Mouse (Mus musculus): ENCODE results near the gene Cyp4f15. TPM values are rescaled to one million over a fixed set of nuclear protein-coding genes. Genes with fewer than 3 reads are reported as not detected.
"Not testable (repeated sequence)": the region's sequence is repeated elsewhere in the genome, so short reads cannot be mapped to it uniquely, and the experiment has no call there.

The Cyp4f15 gene
- polyA plus RNA-seq, 1 experiment from 2014 or later: not detected

GRCm38 (mm10) chr17:32722771-32723170 is 37.3 kb downstream of the Cyp4f15 start:
- WGBS: 72% methylated on average over 7 of the region's 7 CpGs
- no peak for ATAC-seq (ENCODE audit: insufficient number of reproducible peaks, insufficient read depth, low FRiP score, low read depth)
- H3K4me1 ChIP-seq (ENCODE audit: control insufficient read depth in 2 of 2, insufficient read depth in 2 of 2, low read length in 2 of 2): no peaks in the 10 kb centered on the region

GRCm38 (mm10) chr17:32726360-32726759 is 40.9 kb downstream of the Cyp4f15 start:
- not testable (repeated sequence) for H3K9me3 ChIP-seq (ENCODE audit: control insufficient read depth, low read length); H3K4me3 ChIP-seq (ENCODE audit: control insufficient read depth in 1 of 2, insufficient read depth in 1 of 2, low read depth in 1 of 2, low read length in 2 of 2); H3K4me2 ChIP-seq (ENCODE audit: low read length); H3K36me3 ChIP-seq (ENCODE audit: control insufficient read depth, insufficient read depth, low read length); H3K4me1 ChIP-seq (ENCODE audit: control insufficient read depth in 2 of 2, insufficient read depth in 2 of 2, low read length in 2 of 2); H3K27me3 ChIP-seq (ENCODE audit: control insufficient read depth, insufficient read depth, low read length); H3K27ac ChIP-seq (replicated peaks in 1 of 2; ENCODE audit: control insufficient read depth in 1 of 2, insufficient read depth in 1 of 2, low read depth in 2 of 2, low read length in 2 of 2); H3K9ac ChIP-seq (ENCODE audit: low read length); ATAC-seq (ENCODE audit: insufficient number of reproducible peaks, insufficient read depth, low FRiP score, low read depth)

More at GRCm38 (mm10) chr17:32722771-32723170, 37.3 kb downstream of the Cyp4f15 start:
- no peak overlapping the region for H3K4me3 ChIP-seq (ENCODE audit: control insufficient read depth in 1 of 2, insufficient read depth in 1 of 2, low read depth in 1 of 2, low read length in 2 of 2)
- H3K27me3 ChIP-seq (ENCODE audit: control insufficient read depth, insufficient read depth, low read length): no peaks in the 10 kb centered on the region
- no peak overlapping the region for H3K9ac ChIP-seq (ENCODE audit: low read length)
- no peaks in the 10 kb centered on the region; the same call in 1 of the 2 replicates for H3K9me3 ChIP-seq (ENCODE audit: control insufficient read depth, low read length)
- no peaks in the 10 kb centered on the region for H3K36me3 ChIP-seq (ENCODE audit: control insufficient read depth, insufficient read depth, low read length)
- H3K27ac ChIP-seq (replicated peaks in 1 of 2; ENCODE audit: control insufficient read depth in 1 of 2, insufficient read depth in 1 of 2, low read depth in 2 of 2, low read length in 2 of 2): no peak overlapping the region
- no peak overlapping the region for H3K4me2 ChIP-seq (ENCODE audit: low read length)

- no peaks in the 10 kb centered on the region for H3K4me1 ChIP-seq (ENCODE audit: control insufficient read depth in 2 of 2, insufficient read depth in 2 of 2, low read length in 2 of 2)
- ATAC-seq (ENCODE audit: insufficient number of reproducible peaks, insufficient read depth, low FRiP score, low read depth): no peak
- H3K9ac ChIP-seq (ENCODE audit: low read length): no peak overlapping the region
- H3K27me3 ChIP-seq (ENCODE audit: control insufficient read depth, insufficient read depth, low read length): no peaks in the 10 kb centered on the region
- 77% methylated on average over 3 of the region's 3 CpGs for WGBS
- H3K4me3 ChIP-seq (ENCODE audit: control insufficient read depth in 1 of 2, insufficient read depth in 1 of 2, low read depth in 1 of 2, low read length in 2 of 2): no peak overlapping the region
- H3K27ac ChIP-seq (replicated peaks in 1 of 2; ENCODE audit: control insufficient read depth in 1 of 2, insufficient read depth in 1 of 2, low read depth in 2 of 2, low read length in 2 of 2): no peak overlapping the region
- H3K9me3 ChIP-seq (ENCODE audit: control insufficient read depth, low read length): peaks cover 6% of the 10 kb centered on the region; the same call in 1 of the 2 replicates
- no peak overlapping the region for H3K4me2 ChIP-seq (ENCODE audit: low read length)
- no peaks in the 10 kb centered on the region for H3K36me3 ChIP-seq (ENCODE audit: control insufficient read depth, insufficient read depth, low read length)
Measured at GRCm38 (mm10) chr17:32729029-32729428, 43.6 kb downstream of the Cyp4f15 start.

GRCm38 (mm10) chr17:32738406-32738805 is 53.0 kb downstream of the Cyp4f15 start:
- Histone ChIP-seq H3K4me2 (ENCODE audit: low read length) (no peak overlapping the region), H3K36me3 (ENCODE audit: control insufficient read depth, insufficient read depth, low read length) (no peaks in the 10 kb centered on the region), H3K27me3 (ENCODE audit: control insufficient read depth, insufficient read depth, low read length) (no peaks in the 10 kb centered on the region), H3K4me3 (ENCODE audit: control insufficient read depth in 1 of 2, insufficient read depth in 1 of 2, low read depth in 1 of 2, low read length in 2 of 2) (no peak overlapping the region), H3K9ac (ENCODE audit: low read length) (no peak overlapping the region), H3K4me1 (ENCODE audit: control insufficient read depth in 2 of 2, insufficient read depth in 2 of 2, low read length in 2 of 2) (no peaks in the 10 kb centered on the region), H3K9me3 (ENCODE audit: control insufficient read depth, low read length) (no peaks in the 10 kb centered on the region), H3K27ac (replicated peaks in 1 of 2; ENCODE audit: control insufficient read depth in 1 of 2, insufficient read depth in 1 of 2, low read depth in 2 of 2, low read length in 2 of 2) (no peak overlapping the region)
- no peak for ATAC-seq (ENCODE audit: insufficient number of reproducible peaks, insufficient read depth, low FRiP score, low read depth)
- WGBS: 64% methylated on average over 1 of the region's 1 CpGs

- Histone ChIP-seq H3K9me3 (ENCODE audit: control insufficient read depth, low read length) (no peaks in the 10 kb centered on the region), H3K27me3 (ENCODE audit: control insufficient read depth, insufficient read depth, low read length) (no peaks in the 10 kb centered on the region), H3K36me3 (ENCODE audit: control insufficient read depth, insufficient read depth, low read length) (no peaks in the 10 kb centered on the region), H3K4me3 (ENCODE audit: control insufficient read depth in 1 of 2, insufficient read depth in 1 of 2, low read depth in 1 of 2, low read length in 2 of 2) (no peak overlapping the region), H3K9ac (ENCODE audit: low read length) (no peak overlapping the region), H3K4me2 (ENCODE audit: low read length) (no peak overlapping the region), H3K27ac (replicated peaks in 1 of 2; ENCODE audit: control insufficient read depth in 1 of 2, insufficient read depth in 1 of 2, low read depth in 2 of 2, low read length in 2 of 2) (no peak overlapping the region), H3K4me1 (ENCODE audit: control insufficient read depth in 2 of 2, insufficient read depth in 2 of 2, low read length in 2 of 2) (no peaks in the 10 kb centered on the region)
- 48% methylated on average over 1 of the region's 1 CpGs for WGBS
- ATAC-seq (ENCODE audit: insufficient number of reproducible peaks, insufficient read depth, low FRiP score, low read depth): no peak
Measured at GRCm38 (mm10) chr17:32741057-32741456, 55.6 kb downstream of the Cyp4f15 start.

- H3K9ac ChIP-seq (ENCODE audit: low read length): no peak overlapping the region
- H3K4me3 ChIP-seq (ENCODE audit: control insufficient read depth in 1 of 2, insufficient read depth in 1 of 2, low read depth in 1 of 2, low read length in 2 of 2): no peak overlapping the region
- 31% methylated on average over 5 of the region's 5 CpGs for WGBS
- no peak overlapping the region for H3K4me2 ChIP-seq (ENCODE audit: low read length)
- H3K9me3 ChIP-seq (ENCODE audit: control insufficient read depth, low read length): no peaks in the 10 kb centered on the region
- peaks cover 2 to 12% of the 10 kb centered on the region in 2 experiments; a peak in 3 of 4 replicates for H3K4me1 ChIP-seq (ENCODE audit: control insufficient read depth in 2 of 2, insufficient read depth in 2 of 2, low read length in 2 of 2)
- ATAC-seq (ENCODE audit: insufficient number of reproducible peaks, insufficient read depth, low FRiP score, low read depth): no peak
- H3K27me3 ChIP-seq (ENCODE audit: control insufficient read depth, insufficient read depth, low read length): no peaks in the 10 kb centered on the region
- no peaks in the 10 kb centered on the region for H3K36me3 ChIP-seq (ENCODE audit: control insufficient read depth, insufficient read depth, low read length)
- no peak overlapping the region for H3K27ac ChIP-seq (replicated peaks in 1 of 2; ENCODE audit: control insufficient read depth in 1 of 2, insufficient read depth in 1 of 2, low read depth in 2 of 2, low read length in 2 of 2)
Measured at GRCm38 (mm10) chr17:32750611-32751010, 65.2 kb downstream of the Cyp4f15 start.

Other genes starting within 250 kb of the Cyp4f15 start
- 0.42 and 0.74 TPM in 2 replicates for gene Cyp4f39, start 232.9 kb upstream of the Cyp4f15 start, polyA plus RNA-seq (2014; fragmentation: Nextera tagmentation; extraction: Ambion mirVana)
- gene Cyp4f17, start 179.6 kb upstream of the Cyp4f15 start, polyA plus RNA-seq (2014; fragmentation: Nextera tagmentation; extraction: Ambion mirVana): 8.3 and 8.6 TPM in 2 replicates
- gene Cyp4f16, start 149.1 kb upstream of the Cyp4f15 start, polyA plus RNA-seq (2014; fragmentation: Nextera tagmentation; extraction: Ambion mirVana): 13.8 and 15.2 TPM in 2 replicates
- gene Cyp4f37, start 64.3 kb upstream of the Cyp4f15 start, polyA plus RNA-seq (2014; fragmentation: Nextera tagmentation; extraction: Ambion mirVana): not detected in 2 replicates
- not detected in 2 replicates for gene Cyp4f40, start 26.7 kb upstream of the Cyp4f15 start, polyA plus RNA-seq (2014; fragmentation: Nextera tagmentation; extraction: Ambion mirVana)
- 32.5 and 34.7 TPM in 2 replicates for gene Zfp871, start 102.7 kb downstream of the Cyp4f15 start, polyA plus RNA-seq (2014; fragmentation: Nextera tagmentation; extraction: Ambion mirVana)
- gene Zfp811, start 124.3 kb downstream of the Cyp4f15 start, polyA plus RNA-seq (2014; fragmentation: Nextera tagmentation; extraction: Ambion mirVana): 0.74 and 1.3 TPM in 2 replicates
- 9.1 and 13.0 TPM in 2 replicates for gene Zfp799, start 144.6 kb downstream of the Cyp4f15 start, polyA plus RNA-seq (2014; fragmentation: Nextera tagmentation; extraction: Ambion mirVana)
- 6.6 and 8.4 TPM in 2 replicates for gene Zfp870, start 206.0 kb downstream of the Cyp4f15 start, polyA plus RNA-seq (2014; fragmentation: Nextera tagmentation; extraction: Ambion mirVana)
- gene Cyp4f14, start 231.7 kb downstream of the Cyp4f15 start, polyA plus RNA-seq (2014; fragmentation: Nextera tagmentation; extraction: Ambion mirVana): not detected in 2 replicates